Mouse (Mus musculus) monocyte, adult 5-6 weeks (primary cell): ENCODE results near the gene Grin3a. TPM values are rescaled to one million over a fixed set of nuclear protein-coding genes. Genes with fewer than 3 reads are reported as not detected.

ENCODE experiments used
- ATAC-seq: fragments of 153-309, 156-312 bp; replicated peaks from 2 replicates; pipeline ENCODE4 v1.8.0; 2017; ENCODE audit warnings: mild to moderate bottlenecking; ENCODE audit not compliant: low TSS enrichment, insufficient number of reproducible peaks, severe bottlenecking, poor library complexity, low FRiP score
- total RNA-seq: library from RNA; stranded (forward); fragments of 200-1000, 200-491, 200-594 nt; gene quantifications from 3 replicates; pipeline ENCODE4 v1.2.3, GENCODE M21; 2017

The Grin3a gene
- 0.10 TPM in 1 of 3 replicates, not detected in the others for total RNA-seq

- no peak for ATAC-seq
These were observed at the start of gene Grin3a for GRCm38 (mm10) chr4:49845612-49845985. TSS of gene Grin3a (minus strand) at chr4:49845744.

DNA sequence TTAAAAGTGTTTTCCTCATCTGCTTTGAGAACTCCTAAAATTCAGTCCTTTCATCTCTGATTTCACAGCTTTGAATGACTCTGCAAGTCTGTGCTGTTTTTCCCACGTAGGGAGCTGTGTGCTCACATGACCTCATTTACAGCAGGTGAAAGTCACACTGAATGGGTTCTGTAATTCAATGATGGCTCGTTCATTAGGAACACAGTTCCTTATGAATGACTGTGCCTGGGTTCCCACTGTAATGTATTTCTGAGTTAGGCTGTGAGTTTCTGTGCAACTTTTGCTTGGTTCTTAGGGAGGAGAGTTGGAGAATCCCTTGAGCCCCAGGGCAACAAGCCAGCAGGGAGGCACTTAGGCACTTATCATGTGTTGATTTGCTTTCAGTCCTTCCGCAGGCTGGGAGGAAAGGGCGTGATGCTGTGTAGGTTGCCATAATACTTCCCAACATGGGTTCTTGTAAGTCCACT is 46.3 kb upstream of the Grin3a start:
- ATAC-seq, result no peak

GRCm38 (mm10) chr4:49877084-49877483 is 31.5 kb upstream of the Grin3a start:
- no peak for ATAC-seq

GRCm38 (mm10) chr4:49860611-49861010 is 15.1 kb upstream of the Grin3a start:
- no peak for ATAC-seq

DNA sequence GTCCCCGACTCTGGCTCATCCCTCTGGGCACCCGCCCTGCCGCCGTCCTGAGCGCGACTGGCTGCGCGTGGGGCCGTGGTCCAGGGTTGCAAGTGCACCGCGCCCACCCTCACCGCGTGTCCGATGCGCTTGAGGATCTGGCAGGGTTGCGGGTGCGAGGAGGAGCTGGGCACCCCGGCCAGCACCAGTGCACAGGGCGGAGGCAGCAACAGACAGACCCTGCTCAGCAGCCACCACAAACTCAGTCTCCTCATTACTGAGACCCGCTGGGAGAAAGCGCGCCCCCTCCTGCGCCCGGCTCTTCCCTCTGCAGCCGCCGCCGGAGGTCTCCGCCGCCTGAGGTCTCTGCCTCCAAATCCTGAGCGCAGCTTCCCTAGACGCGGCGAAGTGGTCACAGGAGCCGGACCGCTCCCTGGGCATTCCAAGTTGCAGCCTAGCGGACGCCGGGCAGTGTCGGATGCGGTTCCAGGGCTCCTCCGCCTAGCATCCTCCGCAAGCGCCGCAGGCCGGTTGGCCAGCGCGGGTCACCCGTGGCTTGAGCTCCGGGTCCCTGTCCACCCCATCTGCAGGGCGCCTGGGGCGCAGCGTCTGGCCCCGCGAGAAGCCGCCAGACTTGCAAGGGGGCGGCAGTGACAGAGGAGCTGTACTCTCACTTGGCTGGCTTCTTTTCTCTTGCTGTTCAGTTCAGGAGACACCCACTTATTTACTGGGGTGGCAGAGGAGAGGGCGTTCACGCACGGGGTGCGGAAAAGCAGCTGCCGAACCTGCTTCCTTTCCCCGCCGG is 524 bp downstream of the Grin3a start:
- ATAC-seq, result no peak

DNA sequence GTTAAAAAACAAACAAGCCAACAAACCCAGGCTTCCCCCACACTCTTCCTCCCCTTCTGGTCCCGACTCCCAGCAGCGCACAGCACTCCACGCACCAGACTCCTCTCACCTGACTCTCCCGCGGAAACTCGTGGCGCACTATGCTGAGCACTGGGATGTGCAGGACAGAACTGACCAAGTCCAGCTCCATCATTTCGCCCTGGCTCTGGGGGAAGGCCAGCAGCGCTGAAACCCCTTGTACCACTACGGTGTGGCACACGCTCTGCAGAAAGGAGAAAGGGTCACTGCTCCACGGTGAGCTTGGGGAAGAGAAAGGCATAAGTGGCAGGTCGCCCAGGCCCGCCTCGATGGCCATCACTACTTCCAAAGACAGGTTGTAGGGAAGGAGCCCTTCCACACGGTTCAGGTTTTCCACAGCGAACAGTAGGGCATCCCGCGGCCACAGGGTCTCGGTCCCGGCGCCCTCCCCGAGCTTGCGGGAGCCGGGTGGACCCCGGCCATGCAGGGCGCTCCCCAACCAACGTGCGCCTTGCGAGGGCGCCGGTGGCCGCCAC is 1.2 kb downstream of the Grin3a start:
- ATAC-seq, result no peak

DNA sequence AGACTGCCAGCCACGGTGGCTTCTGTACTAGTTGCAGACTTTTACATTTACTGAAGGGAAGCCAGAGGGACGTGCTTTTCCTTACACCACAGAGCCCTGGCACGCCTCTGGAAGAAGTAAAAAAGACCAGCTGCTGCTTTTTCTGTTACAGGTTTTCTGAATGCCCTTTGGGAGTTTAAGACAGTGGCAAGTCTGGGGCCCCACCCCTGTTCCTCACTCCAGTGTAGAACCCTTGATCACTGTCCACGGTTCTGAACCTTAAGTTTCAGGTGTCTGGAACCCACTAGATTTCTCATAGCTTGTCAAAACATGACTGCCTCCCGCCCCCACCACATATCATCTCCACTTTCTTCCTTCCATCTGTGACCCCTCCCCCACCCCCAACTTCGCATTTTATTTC is 1.8 kb downstream of the Grin3a start:
- ATAC-seq, result no peak

GRCm38 (mm10) chr4:49832035-49832434 is 13.5 kb downstream of the Grin3a start:
- no peak for ATAC-seq

DNA sequence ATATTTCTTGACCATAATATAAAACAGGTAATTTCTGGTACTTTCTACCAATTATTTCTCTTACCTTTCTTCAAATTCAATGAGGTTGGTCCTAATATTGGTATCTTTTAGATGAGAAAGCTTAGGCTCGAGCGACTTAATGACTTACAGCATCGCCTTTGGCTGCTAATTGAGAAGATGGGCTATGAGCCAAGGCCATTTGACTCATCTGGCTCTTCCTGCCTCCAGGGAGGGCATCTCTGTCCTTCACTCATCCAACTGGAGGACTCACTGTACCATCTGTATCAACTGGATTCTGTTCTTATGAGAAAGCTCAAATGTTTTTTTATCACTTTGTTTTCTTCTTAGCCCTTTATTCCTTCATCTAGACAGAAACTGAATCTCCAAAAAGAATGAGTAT is 31.7 kb downstream of the Grin3a start:
- ATAC-seq, result no peak

DNA sequence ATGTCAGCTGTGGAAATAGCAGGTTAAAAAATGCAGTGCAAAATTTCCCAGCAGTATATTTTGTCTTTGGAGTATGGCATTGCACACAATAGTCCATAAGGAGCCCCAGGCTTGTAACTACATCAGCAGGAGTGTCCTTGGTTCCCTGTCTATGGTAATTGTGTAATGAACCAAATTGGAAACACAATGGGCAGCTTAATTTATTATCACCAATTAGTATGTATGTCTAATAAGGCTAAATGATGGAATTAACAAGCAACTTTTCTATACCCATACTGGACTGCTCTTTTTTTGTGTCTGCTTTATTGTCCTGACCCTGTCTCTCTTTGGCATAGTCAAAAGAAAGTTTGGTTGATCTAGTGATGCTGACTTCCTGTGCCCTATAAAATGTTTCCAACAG is 38.8 kb downstream of the Grin3a start:
- ATAC-seq, result no peak

- ATAC-seq, result no peak
These were observed 46.2 kb downstream of the Grin3a start for GRCm38 (mm10) chr4:49799338-49799737.

- ATAC-seq, result no peak
These were observed 56.6 kb downstream of the Grin3a start for GRCm38 (mm10) chr4:49788971-49789370.

GRCm38 (mm10) chr4:49742847-49743246 is 102.7 kb downstream of the Grin3a start:
- no peak for ATAC-seq

DNA sequence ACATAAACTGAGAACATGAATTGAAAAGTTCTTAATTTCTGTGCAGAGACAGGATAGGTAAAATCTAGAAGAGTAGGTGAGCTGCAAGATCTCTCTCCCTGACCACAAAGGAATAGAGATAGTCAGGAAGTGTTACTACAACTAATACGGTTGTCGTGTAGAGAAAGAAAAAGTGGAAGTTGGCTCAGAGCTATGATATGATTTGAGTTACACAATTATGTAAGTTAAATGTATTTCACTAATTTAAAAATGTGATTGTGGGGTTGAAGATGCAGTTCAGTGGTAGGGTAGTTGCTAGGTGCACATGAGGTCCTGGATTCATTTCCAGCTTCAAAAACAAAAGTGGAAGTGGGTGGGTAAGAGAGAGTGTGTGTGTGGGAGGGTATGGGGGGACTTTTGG is 103.6 kb downstream of the Grin3a start:
- no peak for ATAC-seq

DNA sequence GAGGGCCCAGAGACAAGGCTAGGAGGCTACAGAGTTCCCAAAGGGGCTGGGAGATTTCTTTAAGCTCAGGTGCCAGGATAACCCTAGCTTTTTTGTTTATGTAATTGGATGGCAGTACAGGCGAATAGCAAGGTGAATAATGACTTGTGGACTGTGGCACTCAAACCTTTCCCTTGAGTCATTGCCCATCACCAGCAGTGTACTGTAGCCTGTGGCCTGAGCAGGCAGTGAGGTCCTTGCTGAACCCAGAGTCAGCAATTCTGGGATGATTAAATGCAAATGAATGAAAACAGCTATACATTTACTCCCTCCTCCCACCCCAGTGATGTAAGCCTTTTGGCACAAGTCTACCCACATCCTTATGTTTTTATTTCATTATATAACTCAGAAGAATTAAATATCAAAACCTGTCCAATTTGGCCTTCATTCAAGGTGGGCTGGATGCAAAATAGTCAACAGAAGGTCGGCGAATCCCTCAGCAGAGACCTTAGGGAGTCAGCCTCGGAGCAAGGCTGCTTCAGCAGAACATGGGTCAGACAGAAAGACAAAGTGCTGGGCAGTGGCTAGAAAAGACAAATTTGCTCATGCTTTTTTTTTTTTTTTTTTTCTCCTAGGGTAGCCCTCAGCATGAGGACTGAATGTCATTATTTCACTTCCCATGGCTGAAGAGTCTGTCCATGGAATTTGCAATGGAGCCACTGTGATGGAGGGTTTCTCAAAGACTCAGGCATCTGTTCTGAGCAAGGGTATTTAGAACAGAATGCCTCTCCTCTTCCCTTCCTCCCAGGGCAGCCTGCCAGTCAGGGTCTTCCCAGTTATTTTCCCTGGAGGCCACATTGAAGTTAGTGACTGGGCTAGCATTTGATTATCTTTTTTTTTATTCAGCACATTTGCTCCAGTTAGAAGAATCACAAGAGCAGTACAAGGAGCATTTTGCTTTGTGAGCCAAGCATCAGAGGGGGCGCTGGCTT is 104.5 kb downstream of the Grin3a start:
- no peak for ATAC-seq

DNA sequence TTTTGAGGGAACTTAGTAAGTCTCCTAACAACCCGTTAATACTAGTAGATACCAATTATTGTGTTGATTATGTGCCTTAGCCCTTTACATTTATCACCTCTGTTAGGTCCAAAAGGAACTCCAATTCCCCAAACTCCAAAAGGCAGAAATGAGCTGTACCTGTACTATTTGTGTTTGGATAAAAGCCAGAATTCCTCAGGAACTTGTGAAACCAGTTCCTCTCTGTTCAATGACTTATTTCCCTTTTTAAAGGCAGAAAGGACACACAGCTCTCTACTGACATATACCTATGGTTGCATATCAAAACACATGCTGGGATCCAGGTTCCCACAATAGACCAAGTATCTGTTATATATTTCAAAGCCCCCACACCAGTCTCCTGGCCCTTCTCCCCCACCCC is 106.0 kb downstream of the Grin3a start:
- no peak for ATAC-seq

DNA sequence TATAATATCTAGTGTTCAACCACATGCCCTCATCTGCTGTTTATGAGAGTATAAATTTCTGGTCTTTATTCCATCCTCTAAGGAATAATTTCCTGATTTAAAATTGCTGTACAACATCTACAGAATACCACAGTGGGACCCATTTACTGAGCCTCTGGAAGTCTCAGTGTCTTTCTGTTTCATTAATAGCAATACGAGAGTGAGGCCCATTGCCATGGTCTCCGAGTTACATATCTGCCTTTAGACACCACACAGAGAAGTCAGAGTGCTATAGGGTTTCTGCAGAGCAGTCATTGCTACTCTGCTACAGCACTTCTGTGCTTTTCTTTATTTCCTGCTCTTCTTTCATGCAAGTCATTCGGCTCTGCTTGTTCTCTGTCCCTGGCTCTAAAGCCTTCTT is 116.2 kb downstream of the Grin3a start:
- no peak for ATAC-seq

GRCm38 (mm10) chr4:49723908-49724307 is 121.6 kb downstream of the Grin3a start:
- ATAC-seq, result no peak

DNA sequence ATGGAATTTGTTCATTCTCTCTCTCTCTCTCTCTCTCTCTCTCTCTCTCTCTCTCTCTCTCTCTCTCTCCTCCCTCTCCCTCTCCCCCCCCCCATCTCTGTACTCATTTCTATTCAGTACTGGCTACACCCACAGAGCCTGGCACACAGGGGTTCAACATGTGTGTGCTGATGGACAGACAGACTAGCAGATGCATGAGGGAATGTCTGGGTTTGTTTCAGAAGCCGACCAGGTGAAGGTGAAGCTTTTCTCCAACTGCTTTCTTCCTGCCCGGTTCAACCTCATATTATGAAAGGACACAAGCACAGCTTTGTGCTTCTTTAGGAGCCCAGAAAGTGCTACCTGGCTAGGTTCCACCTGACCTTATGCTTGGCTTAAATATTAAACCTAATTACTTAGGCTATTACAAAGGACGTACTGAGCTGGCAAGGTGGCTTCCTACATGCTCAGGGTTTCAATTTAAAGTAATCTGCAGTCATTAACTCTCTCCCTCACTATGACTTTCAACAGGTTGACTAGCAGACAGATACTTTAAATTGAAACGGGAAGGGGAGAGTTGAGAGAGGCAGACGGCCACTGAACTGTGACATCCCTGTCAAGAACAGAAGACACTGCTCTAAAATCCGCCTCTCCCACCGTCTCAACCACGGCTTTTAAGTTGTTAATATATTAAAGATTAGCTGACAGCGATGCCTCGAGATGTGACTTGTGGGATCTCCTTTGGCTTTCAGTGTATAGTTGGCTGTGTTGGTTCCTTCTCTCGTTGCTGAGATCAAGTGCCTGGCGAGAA is 153.9 kb downstream of the Grin3a start:
- ATAC-seq, result no peak
